Mouse (Mus musculus): Measurements from ENCODE around the gene Adprh.

- TF ChIP-seq CTCF (IDR thresholded peaks at IDR 0.05; ENCODE audit: borderline replicate concordance, extremely low read depth, insufficient read depth, insufficient read length): no peak
- TF ChIP-seq POLR2A (IDR thresholded peaks at IDR 0.05; ENCODE audit: borderline replicate concordance, extremely low read depth, insufficient read depth, insufficient read length, poor library complexity, severe bottlenecking): no peak
Measured at GRCm38 (mm10) chr16:38403639-38404038, 48.9 kb downstream of the Adprh start.

All from brain, embryonic 14.5 days (tissue).